Mouse (Mus musculus): Measurements from ENCODE around the gene Mybpc1. TPM values are rescaled to one million over a fixed set of nuclear protein-coding genes. Genes with fewer than 3 reads are reported as not detected.

Gene Mybpc1
- polyA plus RNA-seq, 1 experiment from 2014 or later = 0.33 TPM

DNA sequence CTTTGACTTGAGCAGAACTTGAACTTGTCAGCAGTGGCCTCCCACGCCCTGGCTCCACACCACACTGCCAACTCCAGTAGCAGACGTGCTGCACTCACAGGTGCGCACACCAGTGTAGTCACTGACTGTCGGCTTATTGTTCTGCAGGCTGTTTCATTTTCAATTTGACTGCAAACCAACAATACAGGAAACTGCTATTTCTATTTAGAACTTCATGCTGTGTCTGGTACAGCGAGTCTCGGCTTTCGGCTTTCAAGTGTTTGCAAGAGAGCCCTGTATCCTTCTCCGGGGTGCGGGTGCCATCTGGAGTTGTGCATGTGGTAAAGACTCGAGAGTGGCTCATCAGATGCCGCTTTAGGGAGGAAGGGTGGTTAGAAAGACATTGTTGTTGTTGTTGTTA is 20.5 kb downstream of the Mybpc1 start:
- H3K4me2 ChIP-seq (replicated peaks; ENCODE audit: low read depth, low read length) = no peak overlapping the region
- no peaks in the 10 kb centered on the region for H3K27me3 ChIP-seq (ENCODE audit: control insufficient read depth, insufficient read depth, low read length)
- H3K4me3 ChIP-seq (ENCODE audit: low read depth, low read length) = no peak overlapping the region
- no peaks in the 10 kb centered on the region for H3K9me3 ChIP-seq (ENCODE audit: control insufficient read depth, low read depth, low read length)
- no peak overlapping the region for H3K9ac ChIP-seq (replicated peaks; ENCODE audit: low read depth, low read length)
- ATAC-seq (ENCODE audit: insufficient number of reproducible peaks, insufficient read depth, low FRiP score, low read depth) = no peak
- H3K4me1 ChIP-seq (ENCODE audit: control insufficient read depth, insufficient read depth, low read length) = no peaks in the 10 kb centered on the region
- 89% methylated on average over 11 of the region's 11 CpGs for WGBS
- H3K27ac ChIP-seq (ENCODE audit: low read length) = no peak overlapping the region
- H3K36me3 ChIP-seq (ENCODE audit: control insufficient read depth, insufficient read depth, low read length) = no peaks in the 10 kb centered on the region

DNA sequence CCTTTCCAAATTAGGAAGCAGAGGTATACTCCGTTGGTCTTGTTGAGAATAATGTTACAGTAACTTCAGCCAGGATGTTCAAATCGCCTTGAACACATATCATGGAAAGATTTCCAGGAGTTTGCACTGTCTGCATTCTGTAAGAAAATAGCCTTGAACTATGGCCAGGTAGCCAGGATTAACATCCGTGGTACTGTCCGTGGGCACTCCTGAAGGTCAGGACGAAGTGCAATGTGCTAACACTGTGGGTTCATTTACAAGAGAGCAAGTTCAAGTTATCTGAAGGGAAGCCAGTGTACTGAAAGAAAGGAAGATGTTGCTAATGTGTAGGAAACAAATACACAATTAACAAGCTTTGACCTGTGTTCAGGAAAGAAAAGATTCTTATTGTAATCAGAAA is 24.2 kb downstream of the Mybpc1 start:
- Histone ChIP-seq H3K27ac (ENCODE audit: low read length) (no peak overlapping the region), H3K4me3 (ENCODE audit: low read depth, low read length) (no peak overlapping the region), H3K4me2 (replicated peaks; ENCODE audit: low read depth, low read length) (no peak overlapping the region), H3K36me3 (ENCODE audit: control insufficient read depth, insufficient read depth, low read length) (no peaks in the 10 kb centered on the region), H3K4me1 (ENCODE audit: control insufficient read depth, insufficient read depth, low read length) (no peaks in the 10 kb centered on the region), H3K27me3 (ENCODE audit: control insufficient read depth, insufficient read depth, low read length) (no peaks in the 10 kb centered on the region), H3K9ac (replicated peaks; ENCODE audit: low read depth, low read length) (no peak overlapping the region), H3K9me3 (ENCODE audit: control insufficient read depth, low read depth, low read length) (no peaks in the 10 kb centered on the region)
- no peak for ATAC-seq (ENCODE audit: insufficient number of reproducible peaks, insufficient read depth, low FRiP score, low read depth)
- WGBS = 80% methylated on average over 5 of the region's 5 CpGs

DNA sequence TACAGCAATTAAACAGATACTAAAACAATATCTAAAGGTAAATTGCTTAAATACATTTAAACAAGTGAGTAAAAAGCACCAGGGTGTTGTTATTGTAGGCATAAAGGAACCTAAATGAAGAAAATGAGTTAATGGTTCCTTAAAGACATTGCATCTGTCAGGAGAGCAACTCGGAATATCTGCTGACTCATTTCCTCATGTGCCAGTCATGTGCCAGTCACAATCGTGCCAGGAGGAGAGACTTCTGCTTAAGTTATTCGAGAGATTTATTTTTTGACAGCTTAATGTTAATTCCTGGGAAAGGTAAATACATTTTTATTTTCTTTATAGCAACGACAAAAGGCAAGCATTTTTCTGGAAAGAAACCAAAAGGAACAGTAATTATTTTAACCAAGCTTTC is 26.3 kb downstream of the Mybpc1 start:
- Histone ChIP-seq H3K4me1 (ENCODE audit: control insufficient read depth, insufficient read depth, low read length) (no peaks in the 10 kb centered on the region), H3K27me3 (ENCODE audit: control insufficient read depth, insufficient read depth, low read length) (no peaks in the 10 kb centered on the region), H3K4me2 (replicated peaks; ENCODE audit: low read depth, low read length) (no peak overlapping the region), H3K9me3 (ENCODE audit: control insufficient read depth, low read depth, low read length) (no peaks in the 10 kb centered on the region), H3K4me3 (ENCODE audit: low read depth, low read length) (no peak overlapping the region), H3K9ac (replicated peaks; ENCODE audit: low read depth, low read length) (no peak overlapping the region), H3K36me3 (ENCODE audit: control insufficient read depth, insufficient read depth, low read length) (no peaks in the 10 kb centered on the region), H3K27ac (ENCODE audit: low read length) (no peak overlapping the region)
- ATAC-seq (ENCODE audit: insufficient number of reproducible peaks, insufficient read depth, low FRiP score, low read depth) = no peak
- 74% methylated on average over 4 of the region's 4 CpGs for WGBS

DNA sequence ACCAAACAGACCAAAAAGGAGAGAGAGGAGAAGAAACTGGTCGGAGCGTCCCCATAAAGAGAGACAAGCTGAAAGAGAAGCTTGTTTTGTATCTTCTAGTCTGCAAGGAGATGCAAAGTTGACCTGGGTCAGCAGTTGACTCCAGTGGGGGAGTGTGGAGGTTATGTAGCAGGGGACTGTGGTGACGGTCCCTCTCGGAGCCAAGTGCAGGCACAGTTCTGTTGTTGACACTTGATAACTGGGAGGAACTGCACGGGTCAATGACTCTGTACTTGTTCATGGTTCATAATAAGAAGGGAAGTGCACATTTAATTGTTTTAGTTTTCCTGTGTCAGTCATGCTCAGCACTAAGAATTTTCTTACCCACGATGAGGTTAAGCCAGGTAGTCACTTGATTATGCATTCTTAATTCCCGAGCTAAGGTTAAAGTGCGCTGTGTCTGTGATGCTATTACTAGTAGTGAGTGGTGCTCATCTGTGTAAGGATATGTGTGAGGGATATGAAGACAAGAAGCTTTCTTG is 30.8 kb downstream of the Mybpc1 start:
- WGBS = 70% methylated on average over 8 of the region's 8 CpGs
- H3K4me2 ChIP-seq (replicated peaks; ENCODE audit: low read depth, low read length) = no peak overlapping the region
- no peaks in the 10 kb centered on the region for H3K4me1 ChIP-seq (ENCODE audit: control insufficient read depth, insufficient read depth, low read length)
- no peak overlapping the region for H3K4me3 ChIP-seq (ENCODE audit: low read depth, low read length)
- no peak overlapping the region for H3K9ac ChIP-seq (replicated peaks; ENCODE audit: low read depth, low read length)
- ATAC-seq (ENCODE audit: insufficient number of reproducible peaks, insufficient read depth, low FRiP score, low read depth) = no peak
- no peaks in the 10 kb centered on the region for H3K36me3 ChIP-seq (ENCODE audit: control insufficient read depth, insufficient read depth, low read length)
- H3K9me3 ChIP-seq (ENCODE audit: control insufficient read depth, low read depth, low read length) = no peaks in the 10 kb centered on the region
- H3K27me3 ChIP-seq (ENCODE audit: control insufficient read depth, insufficient read depth, low read length) = no peaks in the 10 kb centered on the region
- H3K27ac ChIP-seq (ENCODE audit: low read length) = no peak overlapping the region

DNA sequence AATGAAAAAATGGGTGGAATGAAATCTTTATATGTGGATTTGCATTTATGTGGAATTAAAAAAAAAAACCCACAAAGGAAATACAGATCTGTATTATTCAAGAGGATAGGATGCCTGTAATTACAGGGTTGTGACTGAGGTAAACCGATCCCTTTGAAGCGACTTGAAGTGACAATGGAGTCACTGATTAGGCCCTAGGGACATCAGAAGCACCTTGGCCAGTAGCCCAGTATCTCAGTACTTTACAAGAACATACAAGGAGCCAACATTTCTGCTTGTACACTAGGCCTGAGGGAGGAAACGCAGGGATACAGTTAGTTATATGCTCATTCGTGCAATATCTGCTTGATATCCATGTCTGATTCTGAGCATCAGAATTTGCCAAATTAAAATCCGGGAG is 32.8 kb downstream of the Mybpc1 start:
- WGBS = 88% methylated on average over 5 of the region's 5 CpGs
- ATAC-seq (ENCODE audit: insufficient number of reproducible peaks, insufficient read depth, low FRiP score, low read depth) = no peak

DNA sequence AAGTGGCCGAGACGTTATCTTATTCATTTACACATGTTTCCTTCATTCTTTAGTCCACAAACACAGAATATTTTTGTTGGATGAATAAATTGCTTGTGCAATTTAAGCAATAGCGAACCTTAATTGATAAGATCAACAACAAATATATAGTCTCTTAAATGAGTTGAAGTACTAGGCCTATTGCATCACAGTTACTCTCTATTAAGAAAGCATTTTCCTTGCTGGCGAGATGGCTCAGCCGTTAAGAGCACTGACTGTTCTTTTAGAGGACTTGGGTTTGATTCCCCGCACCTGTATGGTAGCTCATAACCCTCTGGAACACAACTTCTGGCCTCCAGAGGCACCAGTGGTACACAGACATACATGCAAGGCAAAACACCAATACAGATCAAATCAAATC is 47.9 kb downstream of the Mybpc1 start:
- WGBS = 85% methylated on average over 6 of the region's 6 CpGs

More for the DNA sequence above, 32.8 kb downstream of the Mybpc1 start:
- H3K27ac ChIP-seq (ENCODE audit: low read length) = no peak overlapping the region
- no peak overlapping the region for H3K9ac ChIP-seq (replicated peaks; ENCODE audit: low read depth, low read length)
- H3K4me1 ChIP-seq (ENCODE audit: control insufficient read depth, insufficient read depth, low read length) = no peaks in the 10 kb centered on the region
- H3K36me3 ChIP-seq (ENCODE audit: control insufficient read depth, insufficient read depth, low read length) = no peaks in the 10 kb centered on the region
- no peaks in the 10 kb centered on the region for H3K9me3 ChIP-seq (ENCODE audit: control insufficient read depth, low read depth, low read length)
- H3K4me3 ChIP-seq (ENCODE audit: low read depth, low read length) = no peak overlapping the region
- no peaks in the 10 kb centered on the region for H3K27me3 ChIP-seq (ENCODE audit: control insufficient read depth, insufficient read depth, low read length)
- no peak overlapping the region for H3K4me2 ChIP-seq (replicated peaks; ENCODE audit: low read depth, low read length)

DNA sequence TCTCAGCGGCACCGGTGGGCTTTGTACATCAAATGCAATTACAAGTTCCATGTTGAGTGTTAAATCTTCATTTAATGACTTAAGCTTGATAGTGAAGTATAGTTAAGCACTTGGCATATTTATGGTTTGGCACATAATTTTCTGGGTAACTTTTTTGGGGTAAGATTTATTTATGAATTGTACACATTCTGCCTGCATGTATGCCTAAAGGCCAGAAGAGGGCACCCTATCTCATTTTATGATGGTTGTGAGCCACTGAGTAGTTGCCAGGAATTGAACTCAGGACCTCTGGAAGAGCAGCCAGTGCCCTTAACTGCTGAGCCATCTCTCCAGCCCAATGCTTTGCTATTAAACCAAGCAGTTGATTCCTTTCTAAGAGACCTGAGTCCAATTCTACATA is 52.2 kb downstream of the Mybpc1 start:
- no peaks in the 10 kb centered on the region for H3K36me3 ChIP-seq (ENCODE audit: control insufficient read depth, insufficient read depth, low read length)
- no peak overlapping the region for H3K9ac ChIP-seq (replicated peaks; ENCODE audit: low read depth, low read length)
- no peak for ATAC-seq (ENCODE audit: insufficient number of reproducible peaks, insufficient read depth, low FRiP score, low read depth)
- H3K4me1 ChIP-seq (ENCODE audit: control insufficient read depth, insufficient read depth, low read length) = no peaks in the 10 kb centered on the region
- no peaks in the 10 kb centered on the region for H3K27me3 ChIP-seq (ENCODE audit: control insufficient read depth, insufficient read depth, low read length)
- no peak overlapping the region for H3K4me3 ChIP-seq (ENCODE audit: low read depth, low read length)
- whole genome bisulfite sequencing = 93% methylated on average over 2 of the region's 2 CpGs
- no peak overlapping the region for H3K4me2 ChIP-seq (replicated peaks; ENCODE audit: low read depth, low read length)
- no peaks in the 10 kb centered on the region for H3K9me3 ChIP-seq (ENCODE audit: control insufficient read depth, low read depth, low read length)
- no peak overlapping the region for H3K27ac ChIP-seq (ENCODE audit: low read length)

More for the DNA sequence above, 47.9 kb downstream of the Mybpc1 start:
- H3K4me3 ChIP-seq (ENCODE audit: low read depth, low read length) = no peak overlapping the region
- H3K4me1 ChIP-seq (ENCODE audit: control insufficient read depth, insufficient read depth, low read length) = no peaks in the 10 kb centered on the region
- H3K36me3 ChIP-seq (ENCODE audit: control insufficient read depth, insufficient read depth, low read length) = no peaks in the 10 kb centered on the region
- H3K27me3 ChIP-seq (ENCODE audit: control insufficient read depth, insufficient read depth, low read length) = no peaks in the 10 kb centered on the region
- no peak overlapping the region for H3K4me2 ChIP-seq (replicated peaks; ENCODE audit: low read depth, low read length)
- H3K27ac ChIP-seq (ENCODE audit: low read length) = no peak overlapping the region
- no peak for ATAC-seq (ENCODE audit: insufficient number of reproducible peaks, insufficient read depth, low FRiP score, low read depth)
- no peak overlapping the region for H3K9ac ChIP-seq (replicated peaks; ENCODE audit: low read depth, low read length)
- H3K9me3 ChIP-seq (ENCODE audit: control insufficient read depth, low read depth, low read length) = no peaks in the 10 kb centered on the region

DNA sequence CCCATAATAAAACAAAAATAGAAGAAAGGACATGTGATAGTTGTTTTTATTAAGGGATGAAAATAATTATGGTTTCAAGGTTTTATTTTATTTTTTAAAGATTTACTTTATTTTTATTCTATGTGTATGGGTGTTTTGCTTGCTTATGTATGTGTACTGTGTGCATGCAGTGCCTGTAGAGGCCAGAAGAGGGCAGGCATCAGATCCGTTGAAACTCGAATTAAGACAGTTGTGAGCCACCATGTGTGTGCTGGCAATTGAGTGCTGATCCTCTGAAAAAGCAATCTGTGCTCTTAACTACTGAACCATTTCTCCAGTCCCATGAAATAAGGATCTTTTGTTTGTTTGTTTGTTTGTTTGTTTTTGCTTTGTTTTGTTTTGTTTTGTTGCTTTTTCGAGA is 54.7 kb downstream of the Mybpc1 start:
- Histone ChIP-seq H3K9ac (replicated peaks; ENCODE audit: low read depth, low read length) (no peak overlapping the region), H3K27ac (ENCODE audit: low read length) (no peak overlapping the region), H3K4me1 (ENCODE audit: control insufficient read depth, insufficient read depth, low read length) (no peaks in the 10 kb centered on the region), H3K9me3 (ENCODE audit: control insufficient read depth, low read depth, low read length) (no peaks in the 10 kb centered on the region), H3K4me3 (ENCODE audit: low read depth, low read length) (no peak overlapping the region), H3K4me2 (replicated peaks; ENCODE audit: low read depth, low read length) (no peak overlapping the region), H3K36me3 (ENCODE audit: control insufficient read depth, insufficient read depth, low read length) (no peaks in the 10 kb centered on the region), H3K27me3 (ENCODE audit: control insufficient read depth, insufficient read depth, low read length) (no peaks in the 10 kb centered on the region)
- no peak for ATAC-seq (ENCODE audit: insufficient number of reproducible peaks, insufficient read depth, low FRiP score, low read depth)
- 78% methylated on average over 3 of the region's 3 CpGs for WGBS

DNA sequence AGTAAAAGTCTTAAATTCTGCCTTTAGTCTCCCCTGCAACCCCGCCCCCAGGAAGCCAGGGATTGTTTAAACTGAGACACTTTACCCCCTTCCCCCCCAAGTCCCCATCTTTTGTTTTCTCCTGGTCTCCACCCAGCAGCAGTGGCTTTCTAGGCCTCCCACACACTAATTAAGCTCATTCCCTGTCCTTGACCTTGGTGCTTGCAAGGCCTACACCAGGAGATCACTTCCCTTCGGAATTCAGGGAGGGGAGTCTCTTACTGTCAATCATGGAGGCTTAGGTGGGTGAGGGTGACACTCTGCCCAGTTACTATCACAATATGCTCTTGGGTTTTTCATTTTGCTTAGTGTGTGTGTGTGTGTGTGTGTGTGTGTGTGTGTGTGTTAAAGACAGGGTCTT is 57.3 kb downstream of the Mybpc1 start:
- Histone ChIP-seq H3K36me3 (ENCODE audit: control insufficient read depth, insufficient read depth, low read length) (no peaks in the 10 kb centered on the region), H3K4me3 (ENCODE audit: low read depth, low read length) (no peak overlapping the region), H3K4me1 (ENCODE audit: control insufficient read depth, insufficient read depth, low read length) (no peaks in the 10 kb centered on the region), H3K4me2 (replicated peaks; ENCODE audit: low read depth, low read length) (no peak overlapping the region), H3K9ac (replicated peaks; ENCODE audit: low read depth, low read length) (no peak overlapping the region), H3K9me3 (ENCODE audit: control insufficient read depth, low read depth, low read length) (no peaks in the 10 kb centered on the region), H3K27ac (ENCODE audit: low read length) (no peak overlapping the region), H3K27me3 (ENCODE audit: control insufficient read depth, insufficient read depth, low read length) (no peaks in the 10 kb centered on the region)
- no peak for ATAC-seq (ENCODE audit: insufficient number of reproducible peaks, insufficient read depth, low FRiP score, low read depth)
- 45% methylated on average over 2 of the region's 2 CpGs for WGBS

Data from stomach, embryonic 14.5 days (tissue).